Mouse (Mus musculus) frontal cortex, postnatal 25 days (tissue): ENCODE data around the gene Gm10964.

Source experiments
- DNase-seq, 2 experiments: peaks; one replicate each; pipeline ENCODE4 v3.0.0; 2022; ENCODE audit warnings: low spot score in 2 of 2

Gene Gm10964

GRCm38 (mm10) chr3:103739329-103739728 lies at the start of gene Gm10964:
Gm10964 (plus strand) TSS chr3:103739366.
- no peak for DNase-seq

GRCm38 (mm10) chr3:103690506-103690905 lies 48.7 kb upstream of the Gm10964 start:
- no peak for DNase-seq

GRCm38 (mm10) chr3:103695556-103695955 lies 43.6 kb upstream of the Gm10964 start:
- no peak for DNase-seq

- no peak for DNase-seq
These were observed 42.7 kb upstream of the Gm10964 start for GRCm38 (mm10) chr3:103696388-103696925.

- no peak for DNase-seq
These were observed 34.5 kb upstream of the Gm10964 start for GRCm38 (mm10) chr3:103704661-103705060.

GRCm38 (mm10) chr3:103705426-103705825 lies 33.7 kb upstream of the Gm10964 start:
- no peak for DNase-seq

- DNase-seq, result no peak
These were observed 29.6 kb upstream of the Gm10964 start for GRCm38 (mm10) chr3:103709470-103710040.

- no peak for DNase-seq
These were observed 27.0 kb upstream of the Gm10964 start for GRCm38 (mm10) chr3:103712196-103712595.

- no peak for DNase-seq
These were observed 24.8 kb upstream of the Gm10964 start for GRCm38 (mm10) chr3:103714236-103714875.

- DNase-seq, result no peak
These were observed 24.2 kb upstream of the Gm10964 start for GRCm38 (mm10) chr3:103714942-103715341.

GRCm38 (mm10) chr3:103715762-103716693 lies 23.1 kb upstream of the Gm10964 start:
- DNase-seq, result no peak

GRCm38 (mm10) chr3:103716774-103717760 lies 22.1 kb upstream of the Gm10964 start:
- no peak for DNase-seq

GRCm38 (mm10) chr3:103718728-103719127 lies 20.4 kb upstream of the Gm10964 start:
- no peak for DNase-seq

- no peak for DNase-seq
These were observed 15.0 kb upstream of the Gm10964 start for GRCm38 (mm10) chr3:103724137-103724536.

- DNase-seq, result no peak
These were observed 12.5 kb upstream of the Gm10964 start for GRCm38 (mm10) chr3:103726642-103727041.

GRCm38 (mm10) chr3:103727813-103728326 lies 11.3 kb upstream of the Gm10964 start:
- no peak for DNase-seq

GRCm38 (mm10) chr3:103729850-103730249 lies 9.3 kb upstream of the Gm10964 start:
- DNase-seq, result no peak

- DNase-seq, result no peak
These were observed 7.0 kb upstream of the Gm10964 start for GRCm38 (mm10) chr3:103732116-103732515.

GRCm38 (mm10) chr3:103733176-103733575 lies 6.0 kb upstream of the Gm10964 start:
- DNase-seq, result no peak

GRCm38 (mm10) chr3:103733799-103734695 lies 5.1 kb upstream of the Gm10964 start:
- DNase-seq, result no peak
